Mouse (Mus musculus) telencephalon, adult 2 months (tissue): Measurements from ENCODE around the gene Hist1h1e.
A peak's percentile ranks its signal among the peaks of the same experiment; 100 is the strongest.
"Not testable (repeated sequence)": the region's sequence is repeated elsewhere in the genome, so short reads cannot be mapped to it uniquely, and the experiment has no call there.

Experiments
- DNase-seq: peaks from one replicate; pipeline ENCODE4 v3.0.0-alpha.2; 2011; ENCODE audit warnings: low read depth, low spot score

The Hist1h1e gene

GRCm38 (mm10) chr13:23592614-23593013 lies 29.7 kb downstream of the Hist1h1e start:
- no peak for DNase-seq

GRCm38 (mm10) chr13:23591886-23592285 lies 30.5 kb downstream of the Hist1h1e start:
- DNase-seq, result not testable (repeated sequence)

- no peak for DNase-seq
Measured at GRCm38 (mm10) chr13:23591206-23591605, 31.2 kb downstream of the Hist1h1e start.

DNA sequence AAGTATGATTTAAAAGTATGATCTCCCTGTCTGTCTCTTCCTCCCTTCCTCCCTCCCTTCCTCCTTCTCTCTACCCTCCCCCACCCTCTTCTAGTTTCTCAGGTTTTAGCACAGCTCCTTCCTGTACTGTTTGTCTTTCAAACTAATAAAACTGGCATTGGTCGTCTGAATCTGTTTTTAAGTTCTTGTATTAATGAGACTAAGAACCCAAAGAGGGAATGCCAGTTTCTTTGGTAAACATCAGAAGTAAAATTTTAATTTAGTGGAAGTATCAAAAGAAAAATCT lies 35.5 kb downstream of the Hist1h1e start:
- no peak for DNase-seq

DNA sequence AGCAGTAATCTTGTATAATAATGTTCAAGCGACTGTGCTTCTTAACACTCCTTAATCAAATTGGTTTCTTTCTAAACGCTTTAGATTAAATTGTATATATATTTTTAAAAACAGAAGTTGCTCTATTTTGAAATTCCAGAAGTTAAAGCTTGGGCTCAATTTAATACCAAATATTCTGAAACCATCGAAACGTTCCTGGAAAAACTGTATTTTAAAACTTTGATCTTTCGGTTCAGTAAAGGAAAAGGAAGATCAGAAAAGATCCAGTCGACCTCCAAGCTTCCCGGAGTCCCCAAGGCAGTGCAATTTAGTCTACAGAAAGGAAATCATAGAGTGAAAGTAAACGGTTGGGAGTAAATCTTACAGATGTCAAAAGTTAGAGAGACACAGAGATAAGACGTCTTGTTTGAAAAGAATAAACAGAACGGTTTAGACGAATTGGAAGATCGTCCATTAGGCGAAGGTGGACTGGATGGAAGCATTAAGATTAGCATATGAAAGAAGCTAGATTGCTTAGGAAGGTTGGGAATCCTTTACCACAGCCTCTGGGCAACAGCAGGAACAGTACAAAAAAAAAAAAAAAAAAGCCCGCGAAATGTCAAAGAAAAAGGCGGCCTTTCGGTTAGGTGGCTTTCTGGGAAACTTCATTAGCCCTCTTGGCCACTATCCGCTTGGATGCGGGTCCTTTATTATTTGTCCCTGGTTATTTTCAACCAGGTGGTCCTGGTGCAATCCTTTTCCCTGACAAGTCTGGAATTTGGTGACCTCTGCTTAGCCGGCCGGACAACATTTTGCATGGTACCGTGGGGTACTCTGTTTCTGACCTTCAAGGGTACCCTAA lies 36.0 kb downstream of the Hist1h1e start:
- DNase-seq, result no peak

GRCm38 (mm10) chr13:23585442-23586098 lies 36.8 kb downstream of the Hist1h1e start:
- peak; percentile 97 for DNase-seq

DNA sequence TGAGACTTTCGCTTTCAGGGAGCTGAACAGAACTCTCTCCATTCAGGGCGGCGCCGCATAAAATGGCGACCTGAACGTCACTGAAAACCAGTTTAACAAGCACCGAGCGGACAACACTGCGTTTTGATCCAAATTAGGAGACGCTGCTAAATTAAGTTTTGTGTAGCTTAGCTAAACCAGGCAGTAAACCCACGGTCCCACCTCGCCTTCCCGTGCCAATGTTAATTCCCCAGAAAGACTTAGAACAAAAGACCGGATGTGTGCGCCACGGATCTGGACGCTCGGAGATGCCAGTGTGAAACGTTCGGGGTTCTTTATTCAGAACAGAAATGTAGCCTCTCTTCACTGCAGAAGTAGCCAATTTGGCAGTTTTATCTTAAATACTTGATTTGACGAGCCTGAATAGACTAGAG lies 37.3 kb downstream of the Hist1h1e start:
- DNase-seq, result peak; percentile 64

- no peak for DNase-seq
Measured at GRCm38 (mm10) chr13:23584331-23584730, 38.0 kb downstream of the Hist1h1e start.

DNA sequence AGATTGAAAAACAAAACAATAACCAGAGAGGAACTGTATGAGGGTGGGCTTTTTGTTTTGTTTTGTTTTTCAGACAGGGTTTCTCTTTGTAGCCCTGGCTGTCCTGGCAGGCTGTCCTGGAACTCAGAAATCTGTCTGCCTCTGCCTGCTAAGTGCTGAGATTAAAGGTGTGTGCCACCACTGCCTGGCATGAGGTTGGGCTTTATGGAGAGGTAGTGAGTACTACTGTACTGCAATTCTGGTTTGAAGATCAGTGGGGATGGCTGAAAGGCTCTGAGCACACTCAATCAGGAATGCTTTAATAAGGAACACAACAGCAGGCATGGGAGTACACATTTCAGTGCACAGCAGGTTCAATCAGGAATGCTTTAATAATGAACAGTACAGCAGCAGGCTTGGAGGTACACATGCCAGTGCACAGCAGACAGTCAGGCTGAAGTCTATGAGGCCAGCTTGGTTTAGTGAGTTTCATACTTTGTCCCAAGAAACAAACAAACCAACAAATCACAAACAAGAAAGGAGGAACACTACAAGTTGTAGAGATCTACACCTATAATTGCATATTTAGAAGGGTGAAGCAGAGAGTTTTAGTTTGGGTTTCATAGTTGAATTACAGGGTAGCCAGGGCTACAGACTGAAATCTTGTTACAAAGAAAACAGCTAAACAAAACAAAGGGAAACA lies 38.8 kb downstream of the Hist1h1e start:
- no peak for DNase-seq

DNA sequence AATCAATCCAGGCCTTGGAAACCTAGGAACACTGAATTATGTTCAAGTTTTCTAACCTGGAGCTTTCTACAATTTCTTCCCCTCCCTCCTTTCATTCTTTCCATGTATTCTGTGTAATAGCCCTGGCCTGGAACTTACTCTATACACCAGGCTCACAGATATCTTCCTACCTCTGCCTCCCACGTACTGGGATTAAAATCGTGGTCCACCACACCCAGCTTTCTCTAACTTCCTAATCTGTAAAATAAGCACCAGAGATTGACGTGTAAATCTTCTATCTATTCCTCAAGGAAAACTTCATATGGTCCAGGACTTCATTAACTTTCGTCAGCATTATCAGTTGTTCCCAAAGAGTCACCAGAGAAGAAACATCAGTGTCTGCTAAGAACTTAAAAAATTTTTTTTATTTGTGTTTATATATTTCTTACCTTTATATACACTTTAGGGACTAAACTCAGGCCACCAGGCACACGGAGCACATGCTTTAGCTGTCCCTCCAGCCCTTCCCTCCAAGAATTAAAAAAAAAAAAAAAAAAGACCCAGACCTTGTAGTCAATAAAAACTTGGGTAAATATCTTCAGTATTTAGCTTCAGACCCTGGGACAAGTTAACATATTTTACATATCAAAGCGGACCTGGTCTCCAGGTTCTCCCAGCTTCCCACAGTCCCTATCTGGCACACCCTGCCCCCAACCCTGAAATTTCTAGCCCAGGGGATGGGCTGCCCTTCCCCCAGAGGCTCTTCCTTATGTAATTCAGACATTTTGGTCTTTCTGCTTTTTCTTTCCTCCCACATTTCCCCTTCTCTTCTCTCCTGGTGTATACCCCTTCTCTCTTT lies 39.9 kb downstream of the Hist1h1e start:
- DNase-seq, result no peak

DNA sequence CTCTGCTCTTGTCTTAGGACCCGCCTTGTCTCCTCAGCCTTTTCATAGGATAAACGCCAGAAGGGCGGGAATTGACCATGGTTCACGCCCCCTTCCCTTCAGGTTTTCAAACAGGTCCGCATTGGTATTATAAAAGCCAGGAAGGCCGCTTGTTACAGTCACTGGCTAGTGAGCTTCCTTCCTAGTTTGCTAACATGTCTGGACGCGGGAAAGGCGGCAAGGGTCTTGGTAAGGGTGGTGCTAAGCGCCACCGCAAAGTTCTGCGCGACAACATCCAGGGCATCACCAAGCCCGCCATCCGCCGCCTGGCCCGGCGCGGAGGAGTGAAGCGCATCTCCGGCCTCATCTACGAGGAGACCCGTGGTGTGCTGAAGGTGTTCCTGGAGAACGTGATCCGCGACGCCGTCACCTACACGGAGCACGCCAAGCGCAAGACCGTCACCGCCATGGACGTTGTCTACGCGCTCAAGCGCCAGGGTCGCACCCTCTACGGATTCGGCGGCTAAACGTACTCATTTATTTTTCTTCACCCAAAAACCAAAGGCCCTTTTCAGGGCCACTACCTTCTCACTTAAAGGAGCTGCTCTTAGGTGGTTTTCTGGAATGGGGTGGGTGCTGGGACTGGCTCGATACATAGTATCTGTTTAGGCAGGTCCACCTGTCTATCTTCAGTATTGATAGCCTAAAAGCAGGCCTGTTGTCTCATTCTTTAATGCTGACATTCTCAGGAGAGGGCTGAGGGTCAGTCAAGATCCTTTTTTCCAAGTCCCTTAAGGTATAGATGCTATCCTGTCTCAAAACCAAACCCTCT lies 40.7 kb downstream of the Hist1h1e start, which contains the start of gene Hist1h4d:
Gene Hist1h4d (plus strand): TSS at position 191 of the 811 bp plus-strand sequence.
- peak; percentile 98 for DNase-seq

GRCm38 (mm10) chr13:23577835-23578234 lies 44.5 kb downstream of the Hist1h1e start:
- no peak for DNase-seq

DNA sequence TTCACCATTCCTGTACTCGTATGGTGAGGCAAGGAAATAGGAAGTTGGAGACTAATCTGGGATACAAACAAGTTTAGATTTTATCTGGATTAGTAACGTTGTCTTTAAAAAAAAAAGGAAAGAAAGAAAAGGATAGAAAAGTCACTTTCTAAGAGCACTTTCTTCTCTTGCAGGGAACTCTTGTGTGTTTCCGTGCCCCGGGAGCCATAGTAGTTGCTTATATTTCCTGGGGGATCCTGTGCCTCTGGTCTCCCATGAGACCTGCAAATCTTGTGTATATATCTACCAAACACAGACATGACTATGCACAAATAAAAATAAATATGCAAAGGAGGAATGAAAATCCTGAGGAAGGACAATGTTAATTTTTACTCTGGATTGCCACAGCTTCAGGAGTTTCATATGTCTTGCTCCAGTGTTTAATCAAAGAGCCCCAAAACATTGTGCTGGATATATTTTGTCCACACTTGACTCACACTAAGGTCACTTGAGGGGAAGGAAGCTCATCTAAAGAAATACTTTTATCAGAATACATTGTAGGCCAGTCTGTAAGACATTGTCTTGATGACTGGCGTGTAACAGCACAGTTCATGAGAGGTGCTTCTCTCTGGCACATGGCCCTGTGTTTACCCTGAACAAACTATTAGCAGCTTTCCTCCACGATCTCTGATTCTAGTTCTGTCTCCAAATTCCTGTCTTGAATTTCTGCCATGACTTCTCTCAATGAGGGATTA lies 45.3 kb downstream of the Hist1h1e start:
- DNase-seq, result no peak

DNA sequence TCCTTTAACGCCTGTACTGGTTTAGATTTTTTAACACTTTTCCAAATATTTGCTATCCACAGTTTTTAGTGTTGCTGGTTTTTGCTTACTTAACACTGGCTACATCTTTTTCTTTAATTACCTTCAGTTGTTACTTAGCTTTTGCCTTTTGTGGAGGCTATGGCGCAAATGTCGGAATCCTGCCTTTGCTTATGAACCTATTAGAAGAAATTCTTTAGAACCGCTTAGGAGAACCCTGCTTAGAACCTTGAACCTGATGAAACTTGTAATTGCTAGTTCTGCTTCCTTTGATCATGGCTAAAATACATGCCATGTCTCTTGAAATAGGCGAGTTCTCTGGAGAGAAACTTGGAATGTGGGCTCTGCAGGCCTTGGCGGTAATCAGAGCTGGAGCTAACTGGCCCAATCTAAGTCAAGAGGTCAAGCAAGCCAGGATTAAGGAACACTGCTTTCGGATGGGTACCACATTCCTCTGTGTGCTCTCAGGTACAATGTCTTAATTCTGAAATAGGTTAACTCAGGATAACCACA lies 45.9 kb downstream of the Hist1h1e start:
- DNase-seq, result no peak

- DNase-seq, result not testable (repeated sequence)
Measured at GRCm38 (mm10) chr13:23575864-23576313, 46.5 kb downstream of the Hist1h1e start.

- peak; percentile 87 for DNase-seq
Measured at GRCm38 (mm10) chr13:23575271-23575851, 47.0 kb downstream of the Hist1h1e start, which contains the start of gene Hist1h3d. Gene Hist1h3d (plus strand): TSS chr13:23575763.

GRCm38 (mm10) chr13:23574546-23575170 lies 47.7 kb downstream of the Hist1h1e start:
- not testable (repeated sequence) for DNase-seq

GRCm38 (mm10) chr13:23573898-23574524 lies 48.3 kb downstream of the Hist1h1e start, which contains the start of the genes Hist1h2bf and Hist1h2ad:
Gene Hist1h2bf (minus strand): TSS chr13:23574196.
Gene Hist1h2ad (plus strand): TSS chr13:23574381.
- DNase-seq, result peak; percentile 99
